Mouse (Mus musculus): ENCODE data around the gene Ccr8.
"Not testable (repeated sequence)": the region's sequence is repeated elsewhere in the genome, so short reads cannot be mapped to it uniquely, and the experiment has no call there.

Gene Ccr8

GRCm38 (mm10) chr9:120091086-120091485 lies 828 bp upstream of the Ccr8 start:
- DNase-seq (ENCODE audit: low spot score in 2 of 2) = no peak

- no peak for DNase-seq (ENCODE audit: low spot score in 2 of 2)
Observed at GRCm38 (mm10) chr9:120093701-120094100, 1.8 kb downstream of the Ccr8 start.

- DNase-seq (ENCODE audit: low spot score in 2 of 2) = no peak
Observed at GRCm38 (mm10) chr9:120095886-120096285, 4.0 kb downstream of the Ccr8 start.

- peak; percentile 34 to 74 for DNase-seq (ENCODE audit: low spot score in 2 of 2)
Observed at GRCm38 (mm10) chr9:120098682-120099081, 6.8 kb downstream of the Ccr8 start.

GRCm38 (mm10) chr9:120099304-120099703 lies 7.4 kb downstream of the Ccr8 start:
- DNase-seq (ENCODE audit: low spot score in 2 of 2) = no peak

- no peak for DNase-seq (ENCODE audit: low spot score in 2 of 2)
Observed at GRCm38 (mm10) chr9:120101165-120101564, 9.3 kb downstream of the Ccr8 start.

- DNase-seq (ENCODE audit: low spot score in 2 of 2) = not testable (repeated sequence)
Observed at GRCm38 (mm10) chr9:120108953-120109352, 17.0 kb downstream of the Ccr8 start.

- peak; percentile 95 to 99 for DNase-seq (ENCODE audit: low spot score in 2 of 2)
Observed at GRCm38 (mm10) chr9:120110211-120111018, 18.5 kb downstream of the Ccr8 start, which contains the start of gene Slc25a38. Gene Slc25a38 (plus strand): TSS chr9:120110374.

- DNase-seq (ENCODE audit: low spot score in 2 of 2) = no peak
Observed at GRCm38 (mm10) chr9:120111156-120111945, 19.4 kb downstream of the Ccr8 start.

- DNase-seq (ENCODE audit: low spot score in 2 of 2) = no peak
Observed at GRCm38 (mm10) chr9:120112472-120112871, 20.6 kb downstream of the Ccr8 start.

GRCm38 (mm10) chr9:120113456-120113855 lies 21.5 kb downstream of the Ccr8 start:
- no peak for DNase-seq (ENCODE audit: low spot score in 2 of 2)

- DNase-seq (ENCODE audit: low spot score in 2 of 2) = peak in 1 of 2 experiments; percentile 36
Observed at GRCm38 (mm10) chr9:120114051-120114788, 22.3 kb downstream of the Ccr8 start.

- DNase-seq (ENCODE audit: low spot score in 2 of 2) = peak; percentile 42 to 46
Observed at GRCm38 (mm10) chr9:120114789-120115151, 22.9 kb downstream of the Ccr8 start.

- peak; percentile 73 to 78 for DNase-seq (ENCODE audit: low spot score in 2 of 2)
Observed at GRCm38 (mm10) chr9:120115580-120115979, 23.7 kb downstream of the Ccr8 start.

- peak; percentile 52 to 58 for DNase-seq (ENCODE audit: low spot score in 2 of 2)
Observed at GRCm38 (mm10) chr9:120116184-120116624, 24.3 kb downstream of the Ccr8 start.

GRCm38 (mm10) chr9:120118212-120118611 lies 26.3 kb downstream of the Ccr8 start:
- DNase-seq (ENCODE audit: low spot score in 2 of 2) = no peak

GRCm38 (mm10) chr9:120120503-120120902 lies 28.6 kb downstream of the Ccr8 start:
- DNase-seq (ENCODE audit: low spot score in 2 of 2) = no peak

- no peak for DNase-seq (ENCODE audit: low spot score in 2 of 2)
Observed at GRCm38 (mm10) chr9:120126868-120127267, 35.0 kb downstream of the Ccr8 start.

- peak; percentile 84 to 96 for DNase-seq (ENCODE audit: low spot score in 2 of 2)
Observed at GRCm38 (mm10) chr9:120127538-120128251, 35.8 kb downstream of the Ccr8 start, which contains the start of gene Rpsa. Gene Rpsa (plus strand): TSS chr9:120127689.

GRCm38 (mm10) chr9:120129276-120129675 lies 37.4 kb downstream of the Ccr8 start:
- no peak for DNase-seq (ENCODE audit: low spot score in 2 of 2)

GRCm38 (mm10) chr9:120131784-120132288 lies 39.9 kb downstream of the Ccr8 start:
- no peak for DNase-seq (ENCODE audit: low spot score in 2 of 2)

Measured in spleen, postnatal 10 days (tissue).